Mouse (Mus musculus) CD4-positive, CD25-positive, alpha-beta regulatory T cell, adult 4 months (primary cell): ENCODE measurements around the gene Cish. TPM values are rescaled to one million over a fixed set of nuclear protein-coding genes. Genes with fewer than 3 reads are reported as not detected.

Experiments used
- polyA plus RNA-seq, 2 experiments: library from polyadenylated mRNA; unstranded; fragments of 100-300 nt; shearing (Covaris generic); gene quantifications; one replicate each; pipeline ENCODE4 v1.2.1; 2017

Gene Cish
- polyA plus RNA-seq, 2 experiments from 2014 or later: 102 to 161 TPM

Other genes with a start within 250 kb of the Cish start
- under 1 TPM in 1 of 2 experiments, not detected in 1; 0.05 TPM for gene Dock3, start 64.1 kb upstream of the Cish start, polyA plus RNA-seq
- 10 to 100 TPM; 52.7 to 58.5 TPM for gene Mapkapk3, start 6.1 kb upstream of the Cish start, polyA plus RNA-seq
- 10 to 100 TPM; 27.8 to 29.1 TPM for gene Hemk1, start 42.3 kb downstream of the Cish start, polyA plus RNA-seq
- 1 to 10 TPM; 1.8 to 3.0 TPM for gene 6430571L13Rik, start 44.6 kb downstream of the Cish start, polyA plus RNA-seq
- under 1 TPM; 0.52 to 0.73 TPM for gene Cacna2d2, start 103.6 kb downstream of the Cish start, polyA plus RNA-seq
- 10 to 100 TPM; 19.7 to 28.0 TPM for gene Tmem115, start 237.9 kb downstream of the Cish start, polyA plus RNA-seq
- 10 to 100 TPM; 67.6 to 79.7 TPM for gene Cyb561d2, start 246.2 kb downstream of the Cish start, polyA plus RNA-seq
- 10 to 100 TPM; 54.1 to 59.0 TPM for gene Nprl2, start 246.2 kb downstream of the Cish start, polyA plus RNA-seq